Mouse (Mus musculus) heart, postnatal 0 days (tissue): ENCODE data around the gene Treml2. TPM values are rescaled to one million over a fixed set of nuclear protein-coding genes. Genes with fewer than 3 reads are reported as not detected.

Experiments
- ATAC-seq: fragments of 200-750 bp; cut with Nextera tagmentation; 2 replicates; pipeline ENCODE4 v1.8.0; 2017; ENCODE audit warnings: low read depth, moderate number of reproducible peaks, moderate library complexity; ENCODE audit not compliant: insufficient read depth
- DNase-seq: peaks from one replicate; pipeline ENCODE4 v3.0.0-alpha.2; 2016; ENCODE audit warnings: low spot score
- H3K27ac ChIP-seq: fragments of 300-500 bp; sonication (generic); 2 replicates; pipeline ENCODE4 v1.5.1; 2014; ENCODE audit warnings: low read depth, mild to moderate bottlenecking
- H3K27me3 ChIP-seq: fragments of 300-500 bp; sonication (generic); 2 replicates; pipeline ENCODE4 v1.6.1; 2014; ENCODE audit warnings: low read length, mixed read lengths; ENCODE audit not compliant: control insufficient read depth, insufficient read depth
- H3K36me3 ChIP-seq: fragments of 300-500 bp; sonication (generic); replicated peaks from 2 replicates; pipeline ENCODE4 v1.6.1; 2014; ENCODE audit warnings: low read length, mixed read lengths; ENCODE audit not compliant: control insufficient read depth, insufficient read depth
- H3K4me1 ChIP-seq: fragments of 300-500 bp; sonication (generic); 2 replicates; pipeline ENCODE4 v1.6.1; 2014; ENCODE audit warnings: antibody characterized with exemption; ENCODE audit not compliant: control insufficient read depth, insufficient read depth
- H3K4me2 ChIP-seq: fragments of 300-500 bp; sonication (generic); 2 replicates; pipeline ENCODE4 v1.6.1; 2014; ENCODE audit warnings: low read depth, mild to moderate bottlenecking, low read length, moderate library complexity
- H3K4me3 ChIP-seq: fragments of 300-500 bp; sonication (generic); 2 replicates; pipeline ENCODE4 v1.5.1; 2014; ENCODE audit warnings: low read depth, low read length
- H3K9ac ChIP-seq: fragments of 300-500 bp; sonication (generic); replicated peaks from 2 replicates; pipeline ENCODE4 v1.6.1; 2014; ENCODE audit warnings: low read depth, low read length, mixed read lengths
- H3K9me3 ChIP-seq: fragments of 300-500 bp; sonication (generic); replicated peaks from 2 replicates; pipeline ENCODE4 v1.6.1; 2016; ENCODE audit warnings: low read length; ENCODE audit not compliant: control insufficient read depth
- CTCF ChIP-seq: IDR thresholded peaks from 2 replicates; pipeline ENCODE4 v1.5.1; 2016; ENCODE audit warnings: antibody characterized with exemption, control low read depth, low read depth
- EP300 ChIP-seq: IDR thresholded peaks from 2 replicates; pipeline ENCODE4 v1.6.1; 2016; ENCODE audit warnings: antibody characterized with exemption, low read depth
- WGBS: fragments of 180-500 bp; shearing (Covaris S2); extraction: QIAGEN DNeasy Blood & Tissue Kit; methylation state at CpG from one replicate; pipeline ENCODE4 v1.1.7; 2014; 5-methylcytosine and 5-hydroxymethylcytosine counted together
- polyA plus RNA-seq: library from polyadenylated mRNA; unstranded; fragments of >200 nt; fragmentation: Nextera tagmentation; extraction: Ambion mirVana; gene quantifications from 2 replicates; pipeline ENCODE4 v1.2.1, GENCODE M21; 2015
- total RNA-seq: library from RNA; depleted of rRNA; stranded (reverse); fragments of >200 nt; gene quantifications from 2 replicates; pipeline ENCODE4 v1.2.3, GENCODE M21; 2014; ENCODE audit warnings: low replicate concordance; rRNA removed

Gene Treml2
- total RNA-seq, result 0.15 and 7.9 TPM in 2 replicates
- not detected in 2 replicates for polyA plus RNA-seq

- ATAC-seq (no peak), DNase-seq (no peak)
- Histone ChIP-seq H3K27me3 (no peaks in the 10 kb centered on the region), H3K4me1 (no peaks in the 10 kb centered on the region), H3K9me3 (no peaks in the 10 kb centered on the region), H3K36me3 (no peaks in the 10 kb centered on the region), H3K27ac (no peak within 1 kb of the TSS), H3K9ac (no peak within 1 kb of the TSS), H3K4me2 (peak within 1 kb of the TSS; percentile 8; the same call in 1 of the 2 replicates), H3K4me3 (peak within 1 kb of the TSS; percentile 17; the same call in 1 of the 2 replicates)
- WGBS, result 21% methylated on average over 3 of the region's 4 CpGs
- no peak for TF ChIP-seq CTCF
- no peak for TF ChIP-seq EP300
These were observed at the start of gene Treml2 for GRCm38 (mm10) chr17:48299203-48299602. Gene Treml2, plus strand, starts transcription at chr17:48299498.

DNA sequence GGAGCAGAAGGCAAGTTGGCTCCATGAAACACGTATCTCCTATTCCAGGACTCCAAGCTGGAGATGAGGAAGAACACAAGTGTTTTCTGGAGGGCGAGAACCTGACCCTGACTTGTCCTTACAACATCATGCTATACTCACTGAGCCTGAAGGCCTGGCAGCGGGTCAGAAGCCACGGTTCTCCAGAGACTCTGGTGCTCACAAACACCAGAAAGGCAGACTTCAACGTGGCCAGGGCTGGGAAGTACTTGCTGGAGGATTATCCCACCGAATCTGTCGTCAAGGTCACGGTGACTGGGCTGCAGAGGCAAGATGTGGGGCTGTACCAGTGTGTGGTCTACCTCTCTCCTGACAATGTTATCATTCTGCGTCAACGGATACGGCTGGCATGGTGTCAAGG, 49.8 kb upstream of the Treml2 start:
- Histone ChIP-seq H3K4me1 (no peaks in the 10 kb centered on the region), H3K27me3 (no peaks in the 10 kb centered on the region), H3K4me3 (no peak overlapping the region), H3K9ac (no peak overlapping the region), H3K4me2 (no peak overlapping the region), H3K9me3 (no peaks in the 10 kb centered on the region), H3K36me3 (no peaks in the 10 kb centered on the region), H3K27ac (no peak overlapping the region)
- WGBS, result 62% methylated on average over 11 of the region's 11 CpGs
- no peak for ATAC-seq
- TF ChIP-seq CTCF (no peak), EP300 (no peak)
- DNase-seq, result no peak

DNA sequence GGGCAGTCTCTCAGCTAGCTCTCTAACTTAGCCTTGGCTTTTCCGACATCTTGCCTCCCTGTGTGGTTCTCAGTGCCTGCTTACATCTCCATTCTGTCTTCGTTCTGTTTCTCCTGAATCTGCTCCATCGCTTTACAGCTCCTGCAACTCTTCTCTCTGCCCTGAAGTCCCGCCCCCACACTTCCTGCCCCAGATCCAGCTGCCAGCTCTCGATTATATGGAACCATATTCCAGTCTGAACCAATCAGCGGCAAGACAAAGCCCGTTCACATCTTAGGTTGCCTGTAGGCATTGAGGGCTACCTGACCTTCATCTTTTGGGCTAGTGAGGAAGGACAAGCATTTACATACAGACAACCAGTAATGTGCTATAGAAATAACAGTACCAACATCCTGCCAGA, 48.7 kb upstream of the Treml2 start:
- H3K27me3 ChIP-seq, result no peaks in the 10 kb centered on the region
- WGBS, result 69% methylated on average over 7 of the region's 7 CpGs
- ATAC-seq (no peak), DNase-seq (no peak)
- no peaks in the 10 kb centered on the region for H3K36me3 ChIP-seq
- H3K4me3 ChIP-seq, result no peak overlapping the region
- H3K4me1 ChIP-seq, result no peaks in the 10 kb centered on the region
- no peaks in the 10 kb centered on the region for H3K9me3 ChIP-seq
- no peak for TF ChIP-seq CTCF
- no peak for TF ChIP-seq EP300
- no peak overlapping the region for H3K4me2 ChIP-seq
- no peak overlapping the region for H3K27ac ChIP-seq
- H3K9ac ChIP-seq, result no peak overlapping the region

DNA sequence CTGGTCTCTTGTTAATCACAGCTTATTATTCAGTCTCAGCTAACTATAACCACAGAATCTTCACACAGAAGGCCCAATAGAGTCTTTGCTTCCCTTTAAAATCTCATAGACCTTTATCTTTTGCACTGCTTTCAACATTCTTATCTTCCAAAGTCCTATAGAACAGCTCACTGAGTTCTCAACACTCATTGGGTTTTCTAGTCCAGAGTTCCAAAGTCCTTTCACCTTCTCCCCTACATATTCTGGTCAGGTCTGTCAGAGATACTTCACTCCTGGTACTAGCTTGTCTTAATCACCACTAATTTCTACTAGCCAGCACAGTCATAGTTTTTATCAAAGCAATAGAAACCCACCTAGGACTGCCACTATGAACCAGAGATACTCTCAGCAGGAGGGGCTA, 42.7 kb upstream of the Treml2 start:
- Histone ChIP-seq H3K27me3 (no peaks in the 10 kb centered on the region), H3K27ac (no peak overlapping the region), H3K9ac (no peak overlapping the region), H3K4me3 (no peak overlapping the region), H3K4me1 (no peaks in the 10 kb centered on the region), H3K4me2 (no peak overlapping the region), H3K9me3 (peaks cover 16% of the 10 kb centered on the region), H3K36me3 (no peaks in the 10 kb centered on the region)
- DNase-seq (no peak), ATAC-seq (no peak)
- no peak for TF ChIP-seq EP300
- TF ChIP-seq CTCF, result no peak

DNA sequence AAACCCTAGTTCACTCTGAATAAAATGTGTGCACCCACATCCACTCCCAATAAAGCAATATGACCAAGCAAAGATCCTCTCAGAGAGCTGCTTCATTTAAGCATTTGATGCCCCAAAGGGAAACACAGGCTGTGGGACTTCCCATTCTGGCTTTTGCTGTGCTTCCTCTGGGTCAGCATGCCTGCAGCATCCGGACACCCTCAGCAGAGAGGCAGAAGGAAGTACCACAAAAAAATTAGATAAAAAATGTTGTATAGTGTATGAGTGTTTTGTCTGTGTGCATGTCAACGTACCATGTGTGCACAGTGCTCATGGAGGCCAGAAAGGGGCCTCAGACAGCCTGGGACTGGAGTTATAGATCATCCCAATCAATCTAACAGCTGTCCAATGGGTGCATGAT, 37.4 kb upstream of the Treml2 start:
- Histone ChIP-seq H3K36me3 (no peaks in the 10 kb centered on the region), H3K4me1 (no peaks in the 10 kb centered on the region), H3K4me2 (no peak overlapping the region), H3K4me3 (no peak overlapping the region), H3K9me3 (peaks cover 16% of the 10 kb centered on the region), H3K27me3 (no peaks in the 10 kb centered on the region), H3K27ac (no peak overlapping the region), H3K9ac (no peak overlapping the region)
- ATAC-seq (no peak), DNase-seq (no peak)
- WGBS, result 62% methylated on average over 2 of the region's 2 CpGs
- TF ChIP-seq EP300, result no peak
- no peak for TF ChIP-seq CTCF

DNA sequence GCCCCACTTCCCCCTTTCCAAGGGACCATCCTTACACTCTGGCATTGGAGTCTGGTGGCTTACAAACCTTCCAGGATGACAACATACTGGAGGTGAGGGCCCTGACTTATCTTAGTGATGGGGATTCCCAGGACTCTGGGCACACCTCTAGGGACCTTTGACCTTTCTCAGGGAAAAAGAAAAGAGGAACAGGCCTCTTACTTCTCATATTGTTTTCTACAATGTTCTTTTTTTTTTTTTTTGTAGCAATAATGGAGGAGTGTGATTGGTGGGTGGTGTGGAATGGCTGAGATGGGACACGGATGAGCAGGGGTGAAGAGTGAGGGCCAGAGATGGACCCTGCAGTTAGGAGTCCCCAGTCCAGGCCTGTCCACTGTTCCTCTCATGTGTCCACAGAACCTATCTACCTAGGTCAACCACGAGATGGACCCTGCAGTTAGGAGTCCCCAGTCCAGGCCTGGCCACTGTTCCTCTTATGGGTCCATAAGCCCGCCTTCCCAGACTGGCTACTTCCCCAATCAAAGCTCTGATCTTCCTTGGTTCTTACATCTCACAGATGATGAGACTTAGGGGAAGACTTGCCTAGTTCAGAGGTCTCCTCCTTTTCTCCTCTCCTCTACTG, 35.4 kb upstream of the Treml2 start, which contains the start of gene Treml4:
Treml4 (plus strand) TSS at position 555 of the 622 bp plus-strand sequence.
- DNase-seq, result no peak
- TF ChIP-seq EP300, result no peak
- TF ChIP-seq CTCF, result no peak
- WGBS, result 74% methylated on average over 3 of the region's 3 CpGs
- no peaks in the 10 kb centered on the region for H3K4me1 ChIP-seq
- no peak for ATAC-seq
- H3K9me3 ChIP-seq, result peaks cover 12% of the 10 kb centered on the region
- no peak within 1 kb of the TSS for H3K9ac ChIP-seq
- no peak within 1 kb of the TSS for H3K4me2 ChIP-seq
- no peaks in the 10 kb centered on the region for H3K36me3 ChIP-seq
- no peak within 1 kb of the TSS for H3K27ac ChIP-seq
- no peaks in the 10 kb centered on the region for H3K27me3 ChIP-seq
- no peak within 1 kb of the TSS for H3K4me3 ChIP-seq
